Mouse (Mus musculus) lung, embryonic 14.5 days (tissue): ENCODE data around the gene Ctrb1. TPM values are rescaled to one million over a fixed set of nuclear protein-coding genes. Genes with fewer than 3 reads are reported as not detected.

Experiments used
- ATAC-seq: fragments of 200-750 bp; cut with Nextera tagmentation; 2 replicates; pipeline ENCODE4 v1.8.0; 2017; ENCODE audit warnings: mild to moderate bottlenecking, moderate TSS enrichment, moderate library complexity; ENCODE audit not compliant: insufficient read depth
- DNase-seq: peaks from one replicate; pipeline ENCODE4 v3.0.0-alpha.2; 2015
- H3K27ac ChIP-seq: fragments of 300-500 bp; sonication (generic); 2 replicates; pipeline ENCODE4 v1.5.1; 2014; ENCODE audit warnings: low read depth, mild to moderate bottlenecking, moderate library complexity
- H3K27me3 ChIP-seq: fragments of 300-500 bp; sonication (generic); 2 replicates; pipeline ENCODE4 v1.6.1; 2014; ENCODE audit warnings: low read length, control low read depth; ENCODE audit not compliant: insufficient read depth
- H3K36me3 ChIP-seq: fragments of 300-500 bp; sonication (generic); 2 replicates; pipeline ENCODE4 v1.6.1; 2014; ENCODE audit warnings: control low read depth; ENCODE audit not compliant: insufficient read depth
- H3K4me1 ChIP-seq: fragments of 300-500 bp; sonication (generic); 2 replicates; pipeline ENCODE4 v1.6.1; 2014; ENCODE audit warnings: antibody characterized with exemption, control low read depth; ENCODE audit not compliant: insufficient read depth
- H3K4me2 ChIP-seq: fragments of 300-500 bp; sonication (generic); 2 replicates; pipeline ENCODE4 v1.6.1; 2014; ENCODE audit warnings: mild to moderate bottlenecking
- H3K4me3 ChIP-seq: fragments of 300-500 bp; sonication (generic); 2 replicates; pipeline ENCODE4 v1.5.1; 2014; ENCODE audit warnings: low read depth, low read length
- H3K9ac ChIP-seq: fragments of 300-500 bp; sonication (generic); 2 replicates; pipeline ENCODE4 v1.6.1; 2014
- H3K9me3 ChIP-seq: fragments of 300-500 bp; sonication (generic); 2 replicates; pipeline ENCODE4 v1.6.1; 2016; ENCODE audit warnings: low read depth, low read length, control low read depth
- CTCF ChIP-seq: IDR thresholded peaks from 2 replicates; pipeline ENCODE4 v1.5.1; 2016; ENCODE audit warnings: antibody characterized with exemption, low read depth
- WGBS: fragments of 180-500 bp; shearing (Covaris S2); extraction: QIAGEN DNeasy Blood & Tissue Kit; methylation state at CpG from one replicate; pipeline ENCODE4 v1.1.7; 2014; 5-methylcytosine and 5-hydroxymethylcytosine counted together
- polyA plus RNA-seq: library from polyadenylated mRNA; unstranded; fragments of >200 nt; fragmentation: Nextera tagmentation; extraction: Ambion mirVana; gene quantifications from 2 replicates; pipeline ENCODE4 v1.2.1, GENCODE M21; 2014

Ctrb1 gene
- polyA plus RNA-seq, 1 experiment from 2014 or later: not detected

GRCm38 (mm10) chr8:111729233-111730170 lies 38.7 kb upstream of the Ctrb1 start:
- H3K4me3 ChIP-seq: no peak overlapping the region
- peak overlapping the region; percentile 75 for H3K4me2 ChIP-seq

DNA sequence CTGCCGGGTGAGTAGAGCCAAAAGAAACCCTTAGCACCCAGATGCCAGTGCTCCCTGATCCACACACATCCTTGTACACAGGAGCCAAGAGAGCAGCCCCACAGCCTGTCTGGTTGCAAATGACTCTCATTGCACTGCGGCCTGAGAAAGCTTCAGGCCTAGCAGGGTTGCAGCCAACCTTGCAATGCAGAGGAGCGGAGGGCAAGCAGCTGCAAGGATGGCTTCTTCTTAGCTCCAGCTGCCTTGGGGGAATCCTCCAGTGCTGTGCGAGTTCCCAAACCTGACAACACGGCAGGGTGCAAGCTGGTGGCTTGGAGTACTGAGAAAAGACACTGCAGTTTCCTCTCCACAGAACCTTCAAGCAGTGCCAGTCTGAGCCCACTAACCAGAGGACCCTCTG lies 37.7 kb upstream of the Ctrb1 start:
- no peak for DNase-seq
- Histone ChIP-seq H3K4me1 (peaks cover 41% of the 10 kb centered on the region), H3K27ac (0 out of 2 replicates have a peak overlapping the region, but pooled peaks have one; percentile 32), H3K27me3 (no peaks in the 10 kb centered on the region), H3K4me3 (no peak overlapping the region), H3K36me3 (no peaks in the 10 kb centered on the region), H3K9me3 (no peaks in the 10 kb centered on the region), H3K9ac (peak overlapping the region; percentile 30), H3K4me2 (no peak overlapping the region)
- ATAC-seq: no peak
- WGBS: 74% methylated on average over 5 of the region's 5 CpGs
- no peak for TF ChIP-seq CTCF

More at GRCm38 (mm10) chr8:111729233-111730170, 38.7 kb upstream of the Ctrb1 start:
- no peaks in the 10 kb centered on the region for H3K36me3 ChIP-seq
- TF ChIP-seq CTCF: 0 out of 2 replicates have a peak, but pooled peaks have one; percentile 3
- ATAC-seq (no peak), DNase-seq (no peak)
- peaks cover 51% of the 10 kb centered on the region for H3K4me1 ChIP-seq
- H3K27me3 ChIP-seq: no peaks in the 10 kb centered on the region
- H3K9me3 ChIP-seq: no peaks in the 10 kb centered on the region
- no peak overlapping the region for H3K27ac ChIP-seq
- 0 out of 2 replicates have a peak overlapping the region, but pooled peaks have one; percentile 17 for H3K9ac ChIP-seq
- 45% methylated on average over 7 of the region's 7 CpGs for WGBS

DNA sequence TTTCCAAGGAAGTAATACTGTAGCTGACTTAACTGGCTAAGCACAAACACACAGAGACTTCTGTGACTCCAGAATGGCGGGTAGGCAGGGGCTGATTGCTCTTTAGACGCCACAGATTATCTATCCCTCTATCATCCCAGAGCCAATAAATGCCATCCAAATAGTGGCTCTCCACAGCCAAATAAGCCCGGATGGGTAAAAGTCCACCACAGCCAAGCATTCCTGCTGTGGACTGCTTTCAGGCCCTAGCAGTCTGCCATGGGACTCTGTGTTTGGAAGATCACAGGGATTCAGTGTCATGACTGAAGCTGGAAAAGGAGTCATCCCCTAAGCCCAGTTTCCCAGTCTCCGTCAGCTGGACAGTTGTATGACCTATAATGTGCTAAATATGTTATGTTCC lies 36.7 kb upstream of the Ctrb1 start:
- TF ChIP-seq CTCF: no peak
- DNase-seq (no peak), ATAC-seq (no peak)
- WGBS: 75% methylated on average over 4 of the region's 4 CpGs
- Histone ChIP-seq H3K4me3 (no peak overlapping the region), H3K27me3 (no peaks in the 10 kb centered on the region), H3K4me1 (peaks cover 32% of the 10 kb centered on the region), H3K9ac (no peak overlapping the region), H3K4me2 (no peak overlapping the region), H3K36me3 (no peaks in the 10 kb centered on the region), H3K27ac (no peak overlapping the region), H3K9me3 (no peaks in the 10 kb centered on the region)

- no peak overlapping the region; the same call in 1 of the 2 replicates for H3K9ac ChIP-seq
- DNase-seq (peak; percentile 68), ATAC-seq (peak; percentile 73)
- peak overlapping the region; percentile 76 for H3K27ac ChIP-seq
- no peak for TF ChIP-seq CTCF
- no peak overlapping the region for H3K4me3 ChIP-seq
- no peaks in the 10 kb centered on the region for H3K27me3 ChIP-seq
- H3K4me1 ChIP-seq: peaks cover 27% of the 10 kb centered on the region
- no peaks in the 10 kb centered on the region; the same call in 1 of the 2 replicates for H3K36me3 ChIP-seq
- H3K9me3 ChIP-seq: no peaks in the 10 kb centered on the region
- 52% methylated on average over 7 of the region's 7 CpGs for WGBS
- peak overlapping the region; percentile 18; the same call in 1 of the 2 replicates for H3K4me2 ChIP-seq
Measured at GRCm38 (mm10) chr8:111726102-111726900, 35.5 kb upstream of the Ctrb1 start.

DNA sequence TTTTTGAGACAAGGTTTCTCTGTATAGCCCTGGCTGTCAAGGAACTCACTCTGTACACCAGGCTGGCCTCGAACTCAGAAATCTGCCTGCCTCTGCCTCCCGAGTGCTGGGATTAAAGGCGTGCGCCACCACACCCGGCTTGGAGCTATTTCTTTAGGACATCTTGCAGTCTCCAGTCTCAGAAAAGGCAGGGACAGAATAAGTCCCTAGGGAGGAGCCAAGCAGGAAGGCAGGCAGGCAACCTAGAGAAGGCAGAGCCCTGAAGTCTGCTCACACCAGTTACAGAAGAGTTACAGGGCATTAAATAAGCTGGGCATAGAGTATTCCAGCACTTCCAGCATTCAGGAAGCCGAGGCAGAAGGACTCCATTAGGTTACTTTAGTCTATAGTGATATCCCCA lies 34.5 kb upstream of the Ctrb1 start:
- ATAC-seq (no peak), DNase-seq (no peak)
- Histone ChIP-seq H3K27me3 (no peaks in the 10 kb centered on the region), H3K4me1 (peaks cover 19% of the 10 kb centered on the region), H3K36me3 (peaks cover 9% of the 10 kb centered on the region), H3K27ac (no peak overlapping the region), H3K9me3 (no peaks in the 10 kb centered on the region), H3K4me2 (no peak overlapping the region), H3K4me3 (no peak overlapping the region), H3K9ac (no peak overlapping the region)
- WGBS: 93% methylated on average over 6 of the region's 6 CpGs
- TF ChIP-seq CTCF: no peak

DNA sequence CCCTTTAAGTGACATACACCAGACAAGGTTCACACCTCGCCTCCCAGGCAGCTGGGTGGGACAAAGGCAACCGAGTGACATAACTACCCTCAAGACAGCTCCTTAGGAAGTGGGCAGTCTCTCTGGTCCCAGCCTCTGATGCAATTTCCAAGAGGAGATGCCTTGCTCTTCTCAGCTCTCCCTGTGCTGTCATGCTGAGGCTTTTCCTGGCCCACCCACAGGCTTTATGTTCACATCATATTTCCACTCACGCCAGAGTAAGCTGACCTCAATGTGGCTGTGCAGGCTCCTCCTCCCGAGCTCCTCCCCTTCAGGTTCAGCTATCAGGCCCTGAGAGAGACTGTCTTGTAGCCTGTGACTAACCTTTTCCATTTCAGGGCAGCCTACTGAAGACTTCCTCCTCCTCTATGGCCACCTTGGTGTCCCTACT lies 29.3 kb upstream of the Ctrb1 start:
- no peak overlapping the region for H3K9ac ChIP-seq
- ATAC-seq: peak; percentile 48
- no peak overlapping the region for H3K27ac ChIP-seq
- WGBS: 33% methylated on average over 4 of the region's 4 CpGs
- H3K4me1 ChIP-seq: peaks cover 19% of the 10 kb centered on the region
- TF ChIP-seq CTCF: no peak
- H3K4me3 ChIP-seq: no peak overlapping the region
- H3K27me3 ChIP-seq: no peaks in the 10 kb centered on the region
- peaks cover 43% of the 10 kb centered on the region for H3K36me3 ChIP-seq
- peak; percentile 66 for DNase-seq
- H3K4me2 ChIP-seq: no peak overlapping the region
- H3K9me3 ChIP-seq: no peaks in the 10 kb centered on the region
